Mouse (Mus musculus): ENCODE data around the gene Parvb. TPM values are rescaled to one million over a fixed set of nuclear protein-coding genes. Genes with fewer than 3 reads are reported as not detected.
A peak's percentile ranks its signal among the peaks of the same experiment; 100 is the strongest.

Gene Parvb
- total and polyA plus RNA-seq, 3 experiments, result 0.04 to 2.3 TPM; not detected in 1

- TF ChIP-seq E2F4 (IDR thresholded peaks at IDR 0.05; ENCODE audit: insufficient replicate concordance, low read depth, low read length), result no peak
- TF ChIP-seq UBTF (IDR thresholded peaks at IDR 0.05; ENCODE audit: low read depth, low read length), result no peak
- TF ChIP-seq USF2 (conservative IDR thresholded peaks at IDR 0.05; ENCODE audit: low read depth, low read length), result no peak
- no peak for TF ChIP-seq USF1 (IDR thresholded peaks at IDR 0.05; ENCODE audit: low read depth, low read length)
- TF ChIP-seq ZKSCAN1 (IDR thresholded peaks at IDR 0.05; ENCODE audit: borderline replicate concordance, low read depth, low read length), result no peak
- no peak for TF ChIP-seq PAX5 (IDR thresholded peaks at IDR 0.05; ENCODE audit: low read length)
- no peak for TF ChIP-seq NELFE (IDR thresholded peaks at IDR 0.05; ENCODE audit: low read depth, low read length)
- TF ChIP-seq MAFK (IDR thresholded peaks at IDR 0.05; ENCODE audit: insufficient replicate concordance, low read length), result no peak
- no peak for TF ChIP-seq MAZ (IDR thresholded peaks at IDR 0.05; ENCODE audit: low read depth, low read length)
- no peak for TF ChIP-seq CHD1 (IDR thresholded peaks at IDR 0.05; ENCODE audit: low read depth, low read length)
- no peak for TF ChIP-seq GABPA (IDR thresholded peaks at IDR 0.05; ENCODE audit: insufficient replicate concordance, low read depth, low read length)
- TF ChIP-seq POLR2A (IDR thresholded peaks at IDR 0.05; ENCODE audit: low read depth, low read length), result peak; percentile 48
Measured at GRCm38 (mm10) chr15:84325736-84326135, 93.9 kb downstream of the Parvb start (continued).

- in situ Hi-C loops (cut with MboI; ENCODE audit: low pct_ligation_motif_present, low pct_unique_long_range_greater_than_20kb, low sequenced_read_pairs), result loop anchor here (5.0 kb wide), 1 partner anchor 47 kb away; no protein-coding TSS in a partner anchor
- no peaks in the 10 kb centered on the region for H3K9me3 ChIP-seq (replicated peaks; ENCODE audit: low read length)
- H3K9ac ChIP-seq (ENCODE audit: insufficient read depth, low read depth), result no peak overlapping the region
- peaks cover 21% of the 10 kb centered on the region for H3K79me2 ChIP-seq (replicated peaks; ENCODE audit: control insufficient read depth, extremely low read depth, insufficient read depth, poor library complexity, severe bottlenecking)
- no peak overlapping the region for H3K4me3 ChIP-seq (replicated peaks in 1 of 3; ENCODE audit: low read depth in 2 of 3, low read length in 2 of 3, poor library complexity in 1 of 3)
- H3K36me3 ChIP-seq (replicated peaks in 1 of 2; ENCODE audit: control insufficient read depth in 1 of 2, insufficient read depth in 1 of 2, low read length in 1 of 2), result peaks cover 68 to 78% of the 10 kb centered on the region in 2 experiments
- no peak overlapping the region for H3K27ac ChIP-seq (ENCODE audit: insufficient read depth, low read depth)
- no peak overlapping the region for H3K4me2 ChIP-seq (ENCODE audit: insufficient read depth, low read depth, poor library complexity, severe bottlenecking)
- dilution Hi-C loops (cut with MboI; ENCODE audit: extremely low pct_ligation_motif_present, extremely low pct_unique_long_range_greater_than_20kb, low sequenced_read_pairs), result no loop called here
- no peaks in the 10 kb centered on the region for H3K27me3 ChIP-seq (replicated peaks)
- H3K4me1 ChIP-seq (ENCODE audit: control insufficient read depth in 1 of 2, insufficient read depth in 2 of 2), result peaks cover 6 to 42% of the 10 kb centered on the region in 2 experiments; a peak in 3 of 4 replicates
- TF ChIP-seq HCFC1 (IDR thresholded peaks at IDR 0.05; ENCODE audit: low read depth, low read length), result no peak
- no peak for TF ChIP-seq RCOR1 (conservative IDR thresholded peaks at IDR 0.05; ENCODE audit: low read depth, low read length)
- no peak for TF ChIP-seq BHLHE40 (IDR thresholded peaks at IDR 0.05; ENCODE audit: low read depth, low read length)
- TF ChIP-seq ZKSCAN1 (IDR thresholded peaks at IDR 0.05; ENCODE audit: borderline replicate concordance, low read depth, low read length), result no peak
- TF ChIP-seq TCF12 (IDR thresholded peaks at IDR 0.05; ENCODE audit: low read depth, low read length), result 0 out of 2 replicates have a peak, but pooled peaks have one; percentile 20
- no peak for TF ChIP-seq RAD21 (IDR thresholded peaks at IDR 0.05; ENCODE audit: low read depth, low read length)
- TF ChIP-seq ELF1 (IDR thresholded peaks at IDR 0.05; ENCODE audit: low read depth, low read length), result no peak
- TF ChIP-seq POLR2AphosphoS2 (IDR thresholded peaks at IDR 0.05; ENCODE audit: low read depth, low read length), result no peak
- TF ChIP-seq ZC3H11A (IDR thresholded peaks at IDR 0.05; ENCODE audit: low read depth, low read length), result no peak
- DNase-seq (ENCODE audit: extremely low read depth), result no peak
Measured at GRCm38 (mm10) chr15:84328870-84329269, 97.0 kb downstream of the Parvb start.

Data from CH12.LX (cell line).